Mouse (Mus musculus): ENCODE results near the gene Mis12. TPM values are rescaled to one million over a fixed set of nuclear protein-coding genes. Genes with fewer than 3 reads are reported as not detected.

Gene Mis12
- total and polyA plus RNA-seq, 2 experiments from 2014 or later: 5.5 to 11.4 TPM

GRCm38 (mm10) chr11:70973947-70974346 lies 45.5 kb upstream of the Mis12 start:
- H3K4me3 ChIP-seq (ENCODE audit: low read depth, low read length): no peak overlapping the region
- no peak overlapping the region for H3K9ac ChIP-seq (replicated peaks; ENCODE audit: low read depth, low read length)

GRCm38 (mm10) chr11:70975193-70975592 lies 44.2 kb upstream of the Mis12 start:
- Histone ChIP-seq H3K9me3 (replicated peaks; ENCODE audit: control insufficient read depth, low read length) (no peaks in the 10 kb centered on the region), H3K27me3 (ENCODE audit: control insufficient read depth, insufficient read depth, low read length) (no peaks in the 10 kb centered on the region), H3K4me1 (ENCODE audit: control insufficient read depth, insufficient read depth) (0 out of 2 replicates have a peak, but pooled peaks cover 4% of the 10 kb centered on the region), H3K4me2 (ENCODE audit: low read depth, low read length) (no peak overlapping the region), H3K9ac (replicated peaks; ENCODE audit: low read depth, low read length) (no peak overlapping the region), H3K4me3 (ENCODE audit: low read depth, low read length) (no peak overlapping the region), H3K36me3 (replicated peaks; ENCODE audit: control insufficient read depth, insufficient read depth, low read length) (peaks cover 73% of the 10 kb centered on the region), H3K27ac (ENCODE audit: low read depth) (no peak overlapping the region)
- no peak for DNase-seq (ENCODE audit: low spot score)
- TF ChIP-seq CTCF (IDR thresholded peaks at IDR 0.05; ENCODE audit: low read depth) (no peak), EP300 (IDR thresholded peaks at IDR 0.05; ENCODE audit: low read depth) (no peak)
- ATAC-seq (ENCODE audit: insufficient read depth, low read depth): no peak
- WGBS: 56% methylated on average over 2 of the region's 2 CpGs

More at GRCm38 (mm10) chr11:70973947-70974346, 45.5 kb upstream of the Mis12 start:
- ATAC-seq (ENCODE audit: insufficient read depth, low read depth) (no peak), DNase-seq (ENCODE audit: low spot score) (no peak)
- TF ChIP-seq CTCF (IDR thresholded peaks at IDR 0.05; ENCODE audit: low read depth): peak; percentile 25
- TF ChIP-seq EP300 (IDR thresholded peaks at IDR 0.05; ENCODE audit: low read depth): no peak
- no peak overlapping the region for H3K4me2 ChIP-seq (ENCODE audit: low read depth, low read length)
- H3K4me1 ChIP-seq (ENCODE audit: control insufficient read depth, insufficient read depth): 0 out of 2 replicates have a peak, but pooled peaks cover 4% of the 10 kb centered on the region
- no peaks in the 10 kb centered on the region for H3K27me3 ChIP-seq (ENCODE audit: control insufficient read depth, insufficient read depth, low read length)
- WGBS: 68% methylated on average over 4 of the region's 4 CpGs
- peaks cover 60% of the 10 kb centered on the region for H3K36me3 ChIP-seq (replicated peaks; ENCODE audit: control insufficient read depth, insufficient read depth, low read length)
- H3K9me3 ChIP-seq (replicated peaks; ENCODE audit: control insufficient read depth, low read length): no peaks in the 10 kb centered on the region
- no peak overlapping the region for H3K27ac ChIP-seq (ENCODE audit: low read depth)

- no peak overlapping the region for H3K4me3 ChIP-seq (ENCODE audit: low read depth, low read length)
- no peak overlapping the region for H3K4me2 ChIP-seq (ENCODE audit: low read depth, low read length)
- ATAC-seq (ENCODE audit: insufficient read depth, low read depth) (no peak), DNase-seq (ENCODE audit: low spot score) (no peak)
- no peak overlapping the region for H3K27ac ChIP-seq (ENCODE audit: low read depth)
- WGBS: 84% methylated on average over 6 of the region's 6 CpGs
- TF ChIP-seq EP300 (IDR thresholded peaks at IDR 0.05; ENCODE audit: low read depth) (no peak), CTCF (IDR thresholded peaks at IDR 0.05; ENCODE audit: low read depth) (no peak)
- H3K36me3 ChIP-seq (replicated peaks; ENCODE audit: control insufficient read depth, insufficient read depth, low read length): peaks cover 84% of the 10 kb centered on the region
- H3K4me1 ChIP-seq (ENCODE audit: control insufficient read depth, insufficient read depth): peaks cover 8% of the 10 kb centered on the region; the same call in 1 of the 2 replicates
- H3K27me3 ChIP-seq (ENCODE audit: control insufficient read depth, insufficient read depth, low read length): no peaks in the 10 kb centered on the region
- H3K9ac ChIP-seq (replicated peaks; ENCODE audit: low read depth, low read length): no peak overlapping the region
- H3K9me3 ChIP-seq (replicated peaks; ENCODE audit: control insufficient read depth, low read length): no peaks in the 10 kb centered on the region
These were observed 42.1 kb upstream of the Mis12 start for GRCm38 (mm10) chr11:70977293-70977692.

GRCm38 (mm10) chr11:70980232-70980631 lies 39.2 kb upstream of the Mis12 start:
- TF ChIP-seq EP300 (IDR thresholded peaks at IDR 0.05; ENCODE audit: low read depth) (no peak), CTCF (IDR thresholded peaks at IDR 0.05; ENCODE audit: low read depth) (no peak)
- Histone ChIP-seq H3K4me1 (ENCODE audit: control insufficient read depth, insufficient read depth) (peaks cover 8% of the 10 kb centered on the region; the same call in 1 of the 2 replicates), H3K27me3 (ENCODE audit: control insufficient read depth, insufficient read depth, low read length) (no peaks in the 10 kb centered on the region), H3K9me3 (replicated peaks; ENCODE audit: control insufficient read depth, low read length) (no peaks in the 10 kb centered on the region), H3K36me3 (replicated peaks; ENCODE audit: control insufficient read depth, insufficient read depth, low read length) (peaks cover 69% of the 10 kb centered on the region), H3K9ac (replicated peaks; ENCODE audit: low read depth, low read length) (no peak overlapping the region), H3K27ac (ENCODE audit: low read depth) (no peak overlapping the region), H3K4me3 (ENCODE audit: low read depth, low read length) (no peak overlapping the region), H3K4me2 (ENCODE audit: low read depth, low read length) (no peak overlapping the region)
- 77% methylated on average over 6 of the region's 6 CpGs for WGBS
- DNase-seq (ENCODE audit: low spot score) (no peak), ATAC-seq (ENCODE audit: insufficient read depth, low read depth) (no peak)

- ATAC-seq (ENCODE audit: insufficient read depth, low read depth) (no peak), DNase-seq (ENCODE audit: low spot score) (no peak)
- no peak overlapping the region for H3K27ac ChIP-seq (ENCODE audit: low read depth)
- no peak overlapping the region for H3K4me3 ChIP-seq (ENCODE audit: low read depth, low read length)
- WGBS: 87% methylated on average over 14 of the region's 14 CpGs
- H3K27me3 ChIP-seq (ENCODE audit: control insufficient read depth, insufficient read depth, low read length): no peaks in the 10 kb centered on the region
- TF ChIP-seq EP300 (IDR thresholded peaks at IDR 0.05; ENCODE audit: low read depth) (no peak), CTCF (IDR thresholded peaks at IDR 0.05; ENCODE audit: low read depth) (no peak)
- no peak overlapping the region for H3K4me2 ChIP-seq (ENCODE audit: low read depth, low read length)
- H3K4me1 ChIP-seq (ENCODE audit: control insufficient read depth, insufficient read depth): peaks cover 8% of the 10 kb centered on the region; the same call in 1 of the 2 replicates
- peaks cover 69% of the 10 kb centered on the region for H3K36me3 ChIP-seq (replicated peaks; ENCODE audit: control insufficient read depth, insufficient read depth, low read length)
- no peaks in the 10 kb centered on the region for H3K9me3 ChIP-seq (replicated peaks; ENCODE audit: control insufficient read depth, low read length)
- H3K9ac ChIP-seq (replicated peaks; ENCODE audit: low read depth, low read length): no peak overlapping the region
These were observed 38.5 kb upstream of the Mis12 start for GRCm38 (mm10) chr11:70980751-70981510.
